Mouse (Mus musculus) liver, embryonic 16.5 days (tissue): ENCODE data around the gene Slc4a5. TPM values are rescaled to one million over a fixed set of nuclear protein-coding genes. Genes with fewer than 3 reads are reported as not detected.
A peak's percentile ranks its signal among the peaks of the same experiment; 100 is the strongest.

Experiments
- ATAC-seq: fragments of 200-750 bp; cut with Nextera tagmentation; 2 replicates; pipeline ENCODE4 v1.8.0; 2017; ENCODE audit warnings: low read depth, mild to moderate bottlenecking, moderate number of reproducible peaks, moderate library complexity
- H3K27ac ChIP-seq: fragments of 300-500 bp; sonication (generic); 2 replicates; pipeline ENCODE4 v1.5.1; 2014; ENCODE audit warnings: mild to moderate bottlenecking, low read length
- H3K27me3 ChIP-seq: fragments of 300-500 bp; sonication (generic); 2 replicates; pipeline ENCODE4 v1.6.1; 2014; ENCODE audit warnings: low read depth, low read length, mixed read lengths; ENCODE audit not compliant: control insufficient read depth, insufficient read depth
- H3K36me3 ChIP-seq: fragments of 300-500 bp; sonication (generic); 2 replicates; pipeline ENCODE4 v1.6.1; 2014; ENCODE audit warnings: mild to moderate bottlenecking; ENCODE audit not compliant: control insufficient read depth, insufficient read depth
- H3K4me1 ChIP-seq: fragments of 300-500 bp; sonication (generic); 2 replicates; pipeline ENCODE4 v1.6.1; 2014; ENCODE audit warnings: low read depth, low read length, mixed read lengths; ENCODE audit not compliant: control insufficient read depth
- H3K4me2 ChIP-seq: fragments of 300-500 bp; sonication (generic); 2 replicates; pipeline ENCODE4 v1.6.1; 2014; ENCODE audit warnings: low read depth, low read length, mixed read lengths
- H3K4me3 ChIP-seq: fragments of 300-500 bp; sonication (generic); 2 replicates; pipeline ENCODE4 v1.5.1; 2014; ENCODE audit warnings: low read depth, mild to moderate bottlenecking, low read length
- H3K9ac ChIP-seq: fragments of 300-500 bp; sonication (generic); 2 replicates; pipeline ENCODE4 v1.6.1; 2014; ENCODE audit warnings: low read depth, low read length
- H3K9me3 ChIP-seq: fragments of 300-500 bp; sonication (generic); replicated peaks from 2 replicates; pipeline ENCODE4 v1.6.1; 2016; ENCODE audit warnings: low read length; ENCODE audit not compliant: control insufficient read depth
- WGBS: fragments of 180-500 bp; shearing (Covaris S2); extraction: QIAGEN DNeasy Blood & Tissue Kit; methylation state at CpG from one replicate; pipeline ENCODE4 v1.1.7; 2014; ENCODE audit not compliant: insufficient replicate concordance; 5-methylcytosine and 5-hydroxymethylcytosine counted together
- polyA plus RNA-seq: library from polyadenylated mRNA; unstranded; fragments of >200 nt; fragmentation: Nextera tagmentation; extraction: Ambion mirVana; gene quantifications from 2 replicates; pipeline ENCODE4 v1.2.1, GENCODE M21; 2015

The Slc4a5 gene
- polyA plus RNA-seq, 1 experiment from 2014 or later, result 0.93 TPM

GRCm38 (mm10) chr6:83245134-83245533 lies 25.5 kb downstream of the Slc4a5 start:
- H3K36me3 ChIP-seq, result no peaks in the 10 kb centered on the region
- 84% methylated on average over 6 of the region's 6 CpGs for WGBS
- H3K9ac ChIP-seq, result no peak overlapping the region
- no peak overlapping the region for H3K4me2 ChIP-seq
- no peak for ATAC-seq
- no peak overlapping the region for H3K4me3 ChIP-seq
- H3K4me1 ChIP-seq, result peaks cover 10% of the 10 kb centered on the region; the same call in 1 of the 2 replicates
- peaks cover 8% of the 10 kb centered on the region for H3K27me3 ChIP-seq
- peak overlapping the region; percentile 92 for H3K27ac ChIP-seq
- H3K9me3 ChIP-seq, result no peaks in the 10 kb centered on the region

DNA sequence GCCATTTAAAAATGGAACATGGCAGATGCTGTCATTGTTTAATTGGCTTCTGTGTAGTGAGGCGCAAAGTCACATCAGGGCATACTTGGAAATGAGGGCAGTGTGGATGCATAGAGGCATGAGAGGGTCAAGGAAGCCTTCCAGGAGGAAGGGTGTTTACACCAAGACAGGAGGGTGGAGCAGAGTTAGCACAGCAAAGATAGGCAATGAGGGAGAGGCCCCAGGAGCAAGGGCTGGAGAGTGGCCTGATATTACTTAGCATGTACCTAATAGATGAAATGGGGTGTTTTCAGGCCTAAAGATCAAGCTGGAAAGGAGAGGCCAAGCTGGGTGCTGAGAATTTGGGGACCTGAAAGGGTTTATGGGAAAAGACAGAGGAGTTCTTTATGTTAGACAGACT lies 26.4 kb downstream of the Slc4a5 start:
- peak overlapping the region; percentile 54 for H3K9ac ChIP-seq
- peak overlapping the region; percentile 46 for H3K4me2 ChIP-seq
- H3K36me3 ChIP-seq, result no peaks in the 10 kb centered on the region
- ATAC-seq, result peak; percentile 96
- no peaks in the 10 kb centered on the region for H3K9me3 ChIP-seq
- whole genome bisulfite sequencing, result 73% methylated on average over 1 of the region's 1 CpGs
- H3K27ac ChIP-seq, result peak overlapping the region; percentile 92
- no peaks in the 10 kb centered on the region for H3K27me3 ChIP-seq
- H3K4me1 ChIP-seq, result peaks cover 10% of the 10 kb centered on the region; the same call in 1 of the 2 replicates
- H3K4me3 ChIP-seq, result peak overlapping the region; percentile 53

DNA sequence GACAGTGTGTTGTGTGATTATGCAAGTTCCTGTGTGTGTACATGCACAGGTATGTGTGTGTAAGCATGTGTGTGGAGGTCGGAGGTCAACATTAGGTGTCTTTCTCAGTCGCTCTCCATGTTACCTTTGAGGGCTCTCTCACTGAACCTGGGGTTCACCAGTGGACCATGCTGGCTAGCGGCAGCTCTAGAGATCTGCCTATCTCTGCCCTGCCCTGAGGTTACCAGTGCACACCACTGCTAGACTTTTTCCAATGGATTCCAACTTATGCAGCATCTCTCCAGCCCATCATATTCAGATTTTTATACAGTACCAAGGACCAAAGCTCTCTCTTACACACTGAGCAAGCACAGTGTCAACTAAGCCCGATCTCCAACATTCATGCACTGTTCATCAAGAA lies 27.1 kb downstream of the Slc4a5 start:
- H3K9ac ChIP-seq, result peak overlapping the region; percentile 54
- no peaks in the 10 kb centered on the region for H3K9me3 ChIP-seq
- H3K36me3 ChIP-seq, result no peaks in the 10 kb centered on the region
- peak overlapping the region; percentile 46 for H3K4me2 ChIP-seq
- no peaks in the 10 kb centered on the region for H3K27me3 ChIP-seq
- H3K27ac ChIP-seq, result peak overlapping the region; percentile 92
- 80% methylated on average over 4 of the region's 4 CpGs for whole genome bisulfite sequencing
- peak; percentile 49; the same call in 1 of the 2 replicates for ATAC-seq
- H3K4me3 ChIP-seq, result peak overlapping the region; percentile 53
- peaks cover 10% of the 10 kb centered on the region; the same call in 1 of the 2 replicates for H3K4me1 ChIP-seq

DNA sequence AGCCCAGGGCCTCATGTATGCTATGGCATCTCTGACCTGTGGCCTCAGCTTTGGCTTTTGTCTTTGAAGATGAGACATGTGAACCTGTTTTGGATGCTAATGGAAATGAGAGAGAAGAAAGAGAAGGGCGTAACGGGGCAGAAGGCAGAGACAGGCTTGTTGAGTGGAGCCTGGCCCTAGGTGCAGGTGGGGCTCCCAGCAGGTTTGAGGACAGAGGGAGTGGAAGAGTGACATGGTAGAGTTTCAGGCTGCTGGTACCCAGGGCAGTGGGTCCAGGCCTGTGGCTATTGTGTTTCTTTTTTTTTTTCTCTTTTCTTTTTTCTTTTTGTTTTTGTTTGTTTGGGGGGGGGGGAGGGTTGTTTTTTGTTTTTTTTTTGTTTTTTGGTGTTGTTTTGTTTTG lies 27.5 kb downstream of the Slc4a5 start:
- no peaks in the 10 kb centered on the region for H3K36me3 ChIP-seq
- WGBS, result 90% methylated on average over 2 of the region's 2 CpGs
- peaks cover 10% of the 10 kb centered on the region; the same call in 1 of the 2 replicates for H3K4me1 ChIP-seq
- peak overlapping the region; percentile 92 for H3K27ac ChIP-seq
- H3K4me2 ChIP-seq, result peak overlapping the region; percentile 38; the same call in 1 of the 2 replicates
- H3K27me3 ChIP-seq, result no peaks in the 10 kb centered on the region
- no peaks in the 10 kb centered on the region for H3K9me3 ChIP-seq
- ATAC-seq, result peak; percentile 52; the same call in 1 of the 2 replicates
- peak overlapping the region; percentile 54 for H3K9ac ChIP-seq
- peak overlapping the region; percentile 53 for H3K4me3 ChIP-seq

DNA sequence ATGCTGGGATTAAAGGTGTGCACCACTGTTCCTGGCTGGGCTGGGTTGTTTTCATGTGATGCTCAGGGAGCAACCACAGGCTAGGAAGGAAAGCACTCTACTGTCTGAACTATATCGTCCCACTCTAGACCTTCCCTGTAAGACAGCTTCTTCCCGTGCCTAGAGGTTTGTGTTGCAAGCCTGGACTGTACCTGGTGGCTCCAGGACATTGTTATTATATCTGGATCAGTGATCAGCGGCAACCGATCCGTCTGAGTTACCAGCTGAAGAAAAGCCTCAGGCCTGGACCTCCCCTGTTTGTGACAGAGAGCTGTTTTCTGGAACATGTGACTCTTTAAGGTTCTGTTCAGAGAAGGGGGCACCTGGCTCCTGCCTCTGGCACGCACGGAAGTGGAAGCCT lies 34.6 kb downstream of the Slc4a5 start:
- 67% methylated on average over 7 of the region's 7 CpGs for WGBS
- Histone ChIP-seq H3K4me1 (no peaks in the 10 kb centered on the region), H3K9me3 (no peaks in the 10 kb centered on the region), H3K27ac (no peak overlapping the region), H3K36me3 (no peaks in the 10 kb centered on the region), H3K4me2 (no peak overlapping the region), H3K4me3 (no peak overlapping the region), H3K27me3 (no peaks in the 10 kb centered on the region), H3K9ac (no peak overlapping the region)
- ATAC-seq, result no peak

DNA sequence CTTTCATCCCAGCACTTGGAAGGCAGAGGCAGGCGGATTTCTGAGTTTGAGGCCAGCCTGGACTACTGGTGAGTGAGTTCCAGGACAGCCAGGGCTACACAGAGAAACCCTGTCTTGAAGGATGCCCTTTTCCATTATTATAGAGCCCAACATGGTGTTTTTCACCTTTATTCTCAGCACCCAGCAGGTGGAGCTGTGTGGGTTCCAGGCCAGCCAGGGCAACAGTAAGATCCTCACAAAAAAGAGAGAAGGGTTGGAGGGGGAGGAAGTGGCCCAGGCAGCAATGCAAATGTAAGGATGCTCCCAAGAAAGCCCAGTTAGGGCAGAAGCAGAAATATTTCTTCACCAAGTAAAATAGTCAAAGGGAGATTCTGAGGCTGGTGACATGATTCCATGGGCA lies 44.9 kb downstream of the Slc4a5 start:
- H3K36me3 ChIP-seq, result no peaks in the 10 kb centered on the region
- H3K9ac ChIP-seq, result no peak overlapping the region
- no peaks in the 10 kb centered on the region for H3K9me3 ChIP-seq
- H3K4me1 ChIP-seq, result no peaks in the 10 kb centered on the region
- H3K27me3 ChIP-seq, result peaks cover 3% of the 10 kb centered on the region
- WGBS, result 56% methylated on average over 1 of the region's 1 CpGs
- H3K4me2 ChIP-seq, result no peak overlapping the region
- H3K27ac ChIP-seq, result no peak overlapping the region
- no peak overlapping the region for H3K4me3 ChIP-seq
- no peak for ATAC-seq

- Histone ChIP-seq H3K4me2 (no peak overlapping the region), H3K9me3 (no peaks in the 10 kb centered on the region), H3K4me1 (no peaks in the 10 kb centered on the region), H3K4me3 (no peak overlapping the region), H3K36me3 (no peaks in the 10 kb centered on the region), H3K9ac (no peak overlapping the region), H3K27ac (no peak overlapping the region), H3K27me3 (peaks cover 3% of the 10 kb centered on the region)
- ATAC-seq, result no peak
These were observed 45.6 kb downstream of the Slc4a5 start for GRCm38 (mm10) chr6:83265253-83265652.

GRCm38 (mm10) chr6:83265653-83266052 lies 46.0 kb downstream of the Slc4a5 start:
- no peak for ATAC-seq
- 77% methylated on average over 4 of the region's 4 CpGs for WGBS

GRCm38 (mm10) chr6:83267616-83268015 lies 48.0 kb downstream of the Slc4a5 start:
- no peak overlapping the region for H3K9ac ChIP-seq
- WGBS, result 62% methylated on average over 4 of the region's 4 CpGs

More at GRCm38 (mm10) chr6:83265653-83266052, 46.0 kb downstream of the Slc4a5 start:
- Histone ChIP-seq H3K9me3 (no peaks in the 10 kb centered on the region), H3K4me1 (no peaks in the 10 kb centered on the region), H3K27me3 (peaks cover 3% of the 10 kb centered on the region), H3K4me2 (no peak overlapping the region), H3K4me3 (no peak overlapping the region), H3K36me3 (no peaks in the 10 kb centered on the region), H3K9ac (no peak overlapping the region), H3K27ac (no peak overlapping the region)

More at GRCm38 (mm10) chr6:83267616-83268015, 48.0 kb downstream of the Slc4a5 start:
- Histone ChIP-seq H3K27me3 (peaks cover 3% of the 10 kb centered on the region; the same call in 1 of the 2 replicates), H3K27ac (no peak overlapping the region), H3K36me3 (no peaks in the 10 kb centered on the region), H3K4me1 (no peaks in the 10 kb centered on the region), H3K9me3 (no peaks in the 10 kb centered on the region), H3K4me3 (no peak overlapping the region), H3K4me2 (no peak overlapping the region)
- ATAC-seq, result no peak
